Mouse (Mus musculus): ENCODE results near the gene Wfdc15b. TPM values are rescaled to one million over a fixed set of nuclear protein-coding genes. Genes with fewer than 3 reads are reported as not detected.
A peak's percentile ranks its signal among the peaks of the same experiment; 100 is the strongest.

Wfdc15b gene
- polyA plus RNA-seq, 1 experiment = not detected

- no peaks in the 10 kb centered on the region for H3K4me1 ChIP-seq (ENCODE audit: control insufficient read depth, insufficient read depth, low read length)
These were observed 38.7 kb downstream of the Wfdc15b start, which contains the start of gene Wfdc5 for GRCm38 (mm10) chr2:164182692-164183255. Gene Wfdc5 (minus strand): TSS chr2:164182742.

GRCm38 (mm10) chr2:164180770-164181169, 40.7 kb downstream of the Wfdc15b start:
- TF ChIP-seq CTCF (IDR thresholded peaks at IDR 0.05; ENCODE audit: borderline replicate concordance, insufficient read depth, low read length) (no peak), POLR2A (IDR thresholded peaks at IDR 0.05; ENCODE audit: low read depth, low read length) (no peak)
- H3K27ac ChIP-seq (ENCODE audit: insufficient read depth, low read length) = no peak overlapping the region
- no peak overlapping the region for H3K4me3 ChIP-seq (ENCODE audit: insufficient read depth, low read length)
- H3K4me1 ChIP-seq (ENCODE audit: control insufficient read depth, insufficient read depth, low read length) = no peaks in the 10 kb centered on the region; the same call in 1 of the 2 replicates

More at GRCm38 (mm10) chr2:164182692-164183255, 38.7 kb downstream of the Wfdc15b start, which contains the start of gene Wfdc5:
- H3K4me3 ChIP-seq (ENCODE audit: insufficient read depth, low read length) = no peak within 1 kb of the TSS
- H3K27ac ChIP-seq (ENCODE audit: insufficient read depth, low read length) = no peak within 1 kb of the TSS
- TF ChIP-seq POLR2A (IDR thresholded peaks at IDR 0.05; ENCODE audit: low read depth, low read length) = no peak
- TF ChIP-seq CTCF (IDR thresholded peaks at IDR 0.05; ENCODE audit: borderline replicate concordance, insufficient read depth, low read length) = no peak

GRCm38 (mm10) chr2:164180124-164180523, 41.3 kb downstream of the Wfdc15b start:
- Histone ChIP-seq H3K4me3 (ENCODE audit: insufficient read depth, low read length) (no peak overlapping the region), H3K4me1 (ENCODE audit: control insufficient read depth, insufficient read depth, low read length) (no peaks in the 10 kb centered on the region; the same call in 1 of the 2 replicates), H3K27ac (ENCODE audit: insufficient read depth, low read length) (no peak overlapping the region)
- TF ChIP-seq POLR2A (IDR thresholded peaks at IDR 0.05; ENCODE audit: low read depth, low read length) (no peak), CTCF (IDR thresholded peaks at IDR 0.05; ENCODE audit: borderline replicate concordance, insufficient read depth, low read length) (0 out of 2 replicates have a peak, but pooled peaks have one; percentile 13)

GRCm38 (mm10) chr2:164177831-164178230, 43.6 kb downstream of the Wfdc15b start:
- TF ChIP-seq POLR2A (IDR thresholded peaks at IDR 0.05; ENCODE audit: low read depth, low read length) (no peak), CTCF (IDR thresholded peaks at IDR 0.05; ENCODE audit: borderline replicate concordance, insufficient read depth, low read length) (no peak)
- peaks cover 5% of the 10 kb centered on the region for H3K4me1 ChIP-seq (ENCODE audit: control insufficient read depth, insufficient read depth, low read length)
- no peak overlapping the region for H3K4me3 ChIP-seq (ENCODE audit: insufficient read depth, low read length)
- no peak overlapping the region for H3K27ac ChIP-seq (ENCODE audit: insufficient read depth, low read length)

GRCm38 (mm10) chr2:164175850-164176249, 45.6 kb downstream of the Wfdc15b start:
- Histone ChIP-seq H3K4me1 (ENCODE audit: control insufficient read depth, insufficient read depth, low read length) (peaks cover 5% of the 10 kb centered on the region), H3K27ac (ENCODE audit: insufficient read depth, low read length) (no peak overlapping the region), H3K4me3 (ENCODE audit: insufficient read depth, low read length) (no peak overlapping the region)
- TF ChIP-seq CTCF (IDR thresholded peaks at IDR 0.05; ENCODE audit: borderline replicate concordance, insufficient read depth, low read length) = no peak
- TF ChIP-seq POLR2A (IDR thresholded peaks at IDR 0.05; ENCODE audit: low read depth, low read length) = no peak

GRCm38 (mm10) chr2:164174649-164175395, 46.6 kb downstream of the Wfdc15b start:
- no peak overlapping the region for H3K4me3 ChIP-seq (ENCODE audit: insufficient read depth, low read length)
- H3K27ac ChIP-seq (ENCODE audit: insufficient read depth, low read length) = peak overlapping the region; percentile 60
- TF ChIP-seq POLR2A (IDR thresholded peaks at IDR 0.05; ENCODE audit: low read depth, low read length) (no peak), CTCF (IDR thresholded peaks at IDR 0.05; ENCODE audit: borderline replicate concordance, insufficient read depth, low read length) (no peak)
- peaks cover 5% of the 10 kb centered on the region for H3K4me1 ChIP-seq (ENCODE audit: control insufficient read depth, insufficient read depth, low read length)

GRCm38 (mm10) chr2:164173394-164173793, 48.1 kb downstream of the Wfdc15b start:
- Histone ChIP-seq H3K4me1 (ENCODE audit: control insufficient read depth, insufficient read depth, low read length) (peaks cover 5% of the 10 kb centered on the region), H3K4me3 (ENCODE audit: insufficient read depth, low read length) (no peak overlapping the region), H3K27ac (ENCODE audit: insufficient read depth, low read length) (no peak overlapping the region)
- TF ChIP-seq CTCF (IDR thresholded peaks at IDR 0.05; ENCODE audit: borderline replicate concordance, insufficient read depth, low read length) (no peak), POLR2A (IDR thresholded peaks at IDR 0.05; ENCODE audit: low read depth, low read length) (no peak)

- TF ChIP-seq POLR2A (IDR thresholded peaks at IDR 0.05; ENCODE audit: low read depth, low read length) (no peak), CTCF (IDR thresholded peaks at IDR 0.05; ENCODE audit: borderline replicate concordance, insufficient read depth, low read length) (no peak)
- no peak within 1 kb of the TSS for H3K27ac ChIP-seq (ENCODE audit: insufficient read depth, low read length)
- peaks cover 5% of the 10 kb centered on the region for H3K4me1 ChIP-seq (ENCODE audit: control insufficient read depth, insufficient read depth, low read length)
- peak within 1 kb of the TSS; percentile 12; the same call in 1 of the 2 replicates for H3K4me3 ChIP-seq (ENCODE audit: insufficient read depth, low read length)
These were observed 50.6 kb downstream of the Wfdc15b start, which contains the start of gene Kcns1 for GRCm38 (mm10) chr2:164170902-164171301. Gene Kcns1 (minus strand): TSS chr2:164171113.

GRCm38 (mm10) chr2:164170326-164170725, 51.1 kb downstream of the Wfdc15b start:
- Histone ChIP-seq H3K27ac (ENCODE audit: insufficient read depth, low read length) (no peak overlapping the region), H3K4me1 (ENCODE audit: control insufficient read depth, insufficient read depth, low read length) (peaks cover 5% of the 10 kb centered on the region), H3K4me3 (ENCODE audit: insufficient read depth, low read length) (no peak overlapping the region)
- TF ChIP-seq CTCF (IDR thresholded peaks at IDR 0.05; ENCODE audit: borderline replicate concordance, insufficient read depth, low read length) = no peak
- TF ChIP-seq POLR2A (IDR thresholded peaks at IDR 0.05; ENCODE audit: low read depth, low read length) = no peak

GRCm38 (mm10) chr2:164168571-164168946, 52.9 kb downstream of the Wfdc15b start:
- TF ChIP-seq POLR2A (IDR thresholded peaks at IDR 0.05; ENCODE audit: low read depth, low read length) (no peak), CTCF (IDR thresholded peaks at IDR 0.05; ENCODE audit: borderline replicate concordance, insufficient read depth, low read length) (no peak)
- no peak overlapping the region for H3K27ac ChIP-seq (ENCODE audit: insufficient read depth, low read length)
- H3K4me1 ChIP-seq (ENCODE audit: control insufficient read depth, insufficient read depth, low read length) = no peaks in the 10 kb centered on the region
- H3K4me3 ChIP-seq (ENCODE audit: insufficient read depth, low read length) = no peak overlapping the region
